Mouse (Mus musculus) stomach, embryonic 14.5 days (tissue): ENCODE results near the gene Aip. TPM values are rescaled to one million over a fixed set of nuclear protein-coding genes. Genes with fewer than 3 reads are reported as not detected.
"Not testable (repeated sequence)": the region's sequence is repeated elsewhere in the genome, so short reads cannot be mapped to it uniquely, and the experiment has no call there.

Source experiments
- ATAC-seq: fragments of 200-750 bp; cut with Nextera tagmentation; 2 replicates; pipeline ENCODE4 v1.8.0; 2017; ENCODE audit warnings: low read depth, moderate TSS enrichment; ENCODE audit not compliant: insufficient number of reproducible peaks, insufficient read depth, low FRiP score
- H3K27ac ChIP-seq: fragments of 300-500 bp; sonication (generic); 2 replicates; pipeline ENCODE4 v1.5.1; 2014; ENCODE audit warnings: mild to moderate bottlenecking, low read length, moderate library complexity, mixed read lengths
- H3K27me3 ChIP-seq: fragments of 300-500 bp; sonication (generic); 2 replicates; pipeline ENCODE4 v1.6.1; 2014; ENCODE audit warnings: low read length, control low read depth, mixed read lengths; ENCODE audit not compliant: control insufficient read depth, insufficient read depth
- H3K36me3 ChIP-seq: fragments of 300-500 bp; sonication (generic); 2 replicates; pipeline ENCODE4 v1.6.1; 2014; ENCODE audit warnings: mild to moderate bottlenecking, control low read depth, low read length, moderate library complexity, mixed read lengths; ENCODE audit not compliant: control insufficient read depth, insufficient read depth
- H3K4me1 ChIP-seq: fragments of 300-500 bp; sonication (generic); 2 replicates; pipeline ENCODE4 v1.6.1; 2014; ENCODE audit warnings: low read length, control low read depth, mixed read lengths; ENCODE audit not compliant: control insufficient read depth, insufficient read depth
- H3K4me2 ChIP-seq: fragments of 300-500 bp; sonication (generic); replicated peaks from 2 replicates; pipeline ENCODE4 v1.6.1; 2014; ENCODE audit warnings: low read depth, low read length, control low read depth
- H3K4me3 ChIP-seq: fragments of 300-500 bp; sonication (generic); 2 replicates; pipeline ENCODE4 v1.5.1; 2014; ENCODE audit warnings: low read depth, low read length, control low read depth
- H3K9ac ChIP-seq: fragments of 300-500 bp; sonication (generic); replicated peaks from 2 replicates; pipeline ENCODE4 v1.6.1; 2014; ENCODE audit warnings: low read depth, mild to moderate bottlenecking, control low read depth, low read length, moderate library complexity, mixed read lengths
- H3K9me3 ChIP-seq: fragments of 300-500 bp; sonication (generic); 2 replicates; pipeline ENCODE4 v1.6.1; 2016; ENCODE audit warnings: low read depth, low read length, control low read depth; ENCODE audit not compliant: control insufficient read depth
- WGBS: fragments of 180-500 bp; shearing (Covaris S2); extraction: QIAGEN DNeasy Blood & Tissue Kit; methylation state at CpG from one replicate; pipeline ENCODE4 v1.1.7; 2014; 5-methylcytosine and 5-hydroxymethylcytosine counted together
- polyA plus RNA-seq: library from polyadenylated mRNA; unstranded; fragments of >200 nt; fragmentation: Nextera tagmentation; extraction: Ambion mirVana; gene quantifications from 2 replicates; pipeline ENCODE4 v1.2.1, GENCODE M21; 2014

The Aip gene
- polyA plus RNA-seq, 1 experiment from 2014 or later = 101 TPM

GRCm38 (mm10) chr19:4070311-4070710 is 55.3 kb downstream of the Aip start:
- H3K27me3 ChIP-seq = no peaks in the 10 kb centered on the region
- no peak overlapping the region for H3K27ac ChIP-seq
- H3K4me3 ChIP-seq = no peak overlapping the region
- no peaks in the 10 kb centered on the region for H3K36me3 ChIP-seq
- WGBS = 50% methylated on average over 15 of the region's 15 CpGs
- H3K4me1 ChIP-seq = no peaks in the 10 kb centered on the region
- H3K9me3 ChIP-seq = no peaks in the 10 kb centered on the region
- H3K4me2 ChIP-seq = no peak overlapping the region
- ATAC-seq = no peak
- H3K9ac ChIP-seq = no peak overlapping the region

GRCm38 (mm10) chr19:4068717-4069410 is 56.8 kb downstream of the Aip start:
- Histone ChIP-seq H3K9ac (no peak overlapping the region), H3K4me1 (no peaks in the 10 kb centered on the region), H3K27ac (no peak overlapping the region; the same call in 1 of the 2 replicates), H3K9me3 (no peaks in the 10 kb centered on the region), H3K4me2 (no peak overlapping the region), H3K36me3 (no peaks in the 10 kb centered on the region), H3K4me3 (no peak overlapping the region), H3K27me3 (no peaks in the 10 kb centered on the region)
- no peak for ATAC-seq
- WGBS = 63% methylated on average over 15 of the region's 15 CpGs

GRCm38 (mm10) chr19:4068242-4068641 is 57.4 kb downstream of the Aip start:
- WGBS = 78% methylated on average over 2 of the region's 2 CpGs
- not testable (repeated sequence) for H3K27ac ChIP-seq, H3K36me3 ChIP-seq, H3K27me3 ChIP-seq, H3K9ac ChIP-seq, H3K4me1 ChIP-seq, ATAC-seq, H3K4me3 ChIP-seq, H3K9me3 ChIP-seq, H3K4me2 ChIP-seq

GRCm38 (mm10) chr19:4066877-4067276 is 58.8 kb downstream of the Aip start:
- no peak overlapping the region for H3K9ac ChIP-seq
- H3K27me3 ChIP-seq = no peaks in the 10 kb centered on the region
- H3K27ac ChIP-seq = no peak overlapping the region

GRCm38 (mm10) chr19:4066280-4066679 is 59.4 kb downstream of the Aip start:
- Histone ChIP-seq H3K4me1 (no peaks in the 10 kb centered on the region), H3K27ac (no peak overlapping the region), H3K4me2 (no peak overlapping the region), H3K9ac (no peak overlapping the region), H3K27me3 (no peaks in the 10 kb centered on the region), H3K36me3 (no peaks in the 10 kb centered on the region), H3K4me3 (no peak overlapping the region), H3K9me3 (no peaks in the 10 kb centered on the region)
- no peak for ATAC-seq
- WGBS = 81% methylated on average over 6 of the region's 6 CpGs

More at GRCm38 (mm10) chr19:4066877-4067276, 58.8 kb downstream of the Aip start:
- no peak for ATAC-seq
- H3K9me3 ChIP-seq = no peaks in the 10 kb centered on the region
- no peaks in the 10 kb centered on the region for H3K36me3 ChIP-seq
- no peak overlapping the region for H3K4me2 ChIP-seq
- H3K4me1 ChIP-seq = no peaks in the 10 kb centered on the region
- H3K4me3 ChIP-seq = no peak overlapping the region

GRCm38 (mm10) chr19:4064501-4064900 is 61.2 kb downstream of the Aip start:
- H3K9me3 ChIP-seq, H3K4me1 ChIP-seq, H3K9ac ChIP-seq, H3K4me3 ChIP-seq, H3K4me2 ChIP-seq, H3K27me3 ChIP-seq, H3K36me3 ChIP-seq, ATAC-seq, H3K27ac ChIP-seq: not testable (repeated sequence)
- 17% methylated on average over 2 of the region's 11 CpGs for WGBS

Other genes with a start within 250 kb of the Aip start
- 28.4 and 30.9 TPM in 2 replicates for gene Tcirg1, start 218.7 kb downstream of the Aip start, polyA plus RNA-seq
- gene Ndufs8, start 213.1 kb downstream of the Aip start, polyA plus RNA-seq = 320 and 361 TPM in 2 replicates
- 1.2 and 2.4 TPM in 2 replicates for gene Aldh3b1, start 196.1 kb downstream of the Aip start, polyA plus RNA-seq
- 13.1 and 15.4 TPM in 2 replicates for gene Unc93b1, start 190.7 kb downstream of the Aip start, polyA plus RNA-seq
- 0.09 TPM in 1 of 2 replicates, not detected in the other for gene Aldh3b3, start 167.2 kb downstream of the Aip start, polyA plus RNA-seq
- 11.7 and 14.4 TPM in 2 replicates for gene Aldh3b2, start 153.5 kb downstream of the Aip start, polyA plus RNA-seq
- gene Acy3, start 139.3 kb downstream of the Aip start, polyA plus RNA-seq = 7.8 and 8.8 TPM in 2 replicates
- not detected in 2 replicates for gene Tbx10, start 133.1 kb downstream of the Aip start, polyA plus RNA-seq
- 30.9 and 42.2 TPM in 2 replicates for gene Nudt8, start 125.3 kb downstream of the Aip start, polyA plus RNA-seq
- 3.3 TPM in 2 replicates for gene Gm49405, start 125.2 kb downstream of the Aip start, polyA plus RNA-seq
- gene Doc2g, start 122.5 kb downstream of the Aip start, polyA plus RNA-seq = 4.5 TPM in 2 replicates
- 195 and 205 TPM in 2 replicates for gene Ndufv1, start 113.1 kb downstream of the Aip start, polyA plus RNA-seq
- 635 and 672 TPM in 2 replicates for gene Gstp1, start 87.9 kb downstream of the Aip start, polyA plus RNA-seq
- 10.4 and 18.0 TPM in 2 replicates for gene Gstp2, start 79.8 kb downstream of the Aip start, polyA plus RNA-seq
- gene Gstp3, start 66.3 kb downstream of the Aip start, polyA plus RNA-seq = not detected in 2 replicates
- not detected in 2 replicates for gene Cabp2, start 44.3 kb downstream of the Aip start, polyA plus RNA-seq
- 74.1 and 91.0 TPM in 2 replicates for gene Cdk2ap2, start 28.7 kb downstream of the Aip start, polyA plus RNA-seq
- 9.2 and 10.8 TPM in 2 replicates for gene Pitpnm1, start 25.9 kb downstream of the Aip start, polyA plus RNA-seq
- gene Gpr152, start 13.9 kb upstream of the Aip start, polyA plus RNA-seq = not detected in 2 replicates
- gene Cabp4, start 18.2 kb upstream of the Aip start, polyA plus RNA-seq = not detected in 2 replicates
- gene Coro1b, start 22.8 kb upstream of the Aip start, polyA plus RNA-seq = 149 and 152 TPM in 2 replicates
- 1.9 and 2.6 TPM in 2 replicates for gene Ptprcap, start 27.7 kb upstream of the Aip start, polyA plus RNA-seq
- gene Rps6kb2, start 37.5 kb upstream of the Aip start, polyA plus RNA-seq = 35.8 and 38.9 TPM in 2 replicates
- gene Carns1, start 49.6 kb upstream of the Aip start, polyA plus RNA-seq = 0.90 and 1.3 TPM in 2 replicates
- 1.5 and 2.5 TPM in 2 replicates for gene Tbc1d10c, start 65.4 kb upstream of the Aip start, polyA plus RNA-seq
- 759 and 780 TPM in 2 replicates for gene Ppp1ca, start 66.2 kb upstream of the Aip start, polyA plus RNA-seq
- gene Rad9a, start 75.8 kb upstream of the Aip start, polyA plus RNA-seq = 33.3 and 33.5 TPM in 2 replicates
- 7.3 and 8.3 TPM in 2 replicates for gene Clcf1, start 88.4 kb upstream of the Aip start, polyA plus RNA-seq
- not detected in 2 replicates for gene AC109138.7, start 88.5 kb upstream of the Aip start, polyA plus RNA-seq
- gene Pold4, start 106.0 kb upstream of the Aip start, polyA plus RNA-seq = 25.5 and 26.3 TPM in 2 replicates
- 26.5 and 27.9 TPM in 2 replicates for gene Ssh3, start 143.3 kb upstream of the Aip start, polyA plus RNA-seq
- 10.4 and 13.0 TPM in 2 replicates for gene Ankrd13d, start 157.3 kb upstream of the Aip start, polyA plus RNA-seq
- gene Grk2, start 180.4 kb upstream of the Aip start, polyA plus RNA-seq = 18.1 and 18.7 TPM in 2 replicates